ENCODE assay signal across 22 mouse cellular contexts in genomic region chr16:39727586-39727985, GRCm38 (mm10).
DNase-seq lines count a peak whose midpoint lies in the region; ATAC-seq and TF ChIP-seq lines count a peak whose summit lies in the region.
"Had no signal": no experiment of that assay in that cellular context is flagged by ENCODE, and none has a peak within 500 bp of the region (broad histone marks: within the 10 kb centered on the region; RNA-seq: fewer than 3 reads in every experiment).

No protein-coding gene starts in this region.

- DNase-seq in cerebellum, postnatal 14 days, result peak; percentile 18 to 20
- no peak for DNase-seq in cerebellum, adult 8-10 months
- peak; percentile 9 to 13 for DNase-seq in layer of hippocampus, adult 2 months (ENCODE audit: low spot score in 2 of 2)
- DNase-seq in layer of hippocampus, adult 8-10 months (ENCODE audit: low spot score in 2 of 2), result no peak
- peak; percentile 33 to 38 for DNase-seq in right cerebral cortex, postnatal 10 days (ENCODE audit: low spot score in 2 of 2)
- DNase-seq in right cerebral cortex, postnatal 36 days (ENCODE audit: low spot score in 2 of 2), result no peak
- DNase-seq: adrenal gland, postnatal 14 days; cerebellum, adult 11-12 months; gastrocnemius, postnatal 14 days; kidney, adult 9 months; kidney, postnatal 25 days; liver, postnatal 0 days; lung, postnatal 10 days; thymus, postnatal 25 days had no signal

- H3K4me3 ChIP-seq in layer of hippocampus, adult 2 months, result no peak overlapping the region
- H3K4me3 ChIP-seq: heart, embryonic 15.5 days; intestine, embryonic 15.5 days; limb, embryonic 15.5 days; midbrain, embryonic 13.5 days; myocyte; neural tube, embryonic 15.5 days had no signal

- H3K27ac ChIP-seq in layer of hippocampus, adult 2 months, result no peak overlapping the region
- H3K27ac ChIP-seq: heart, embryonic 15.5 days; hindbrain, embryonic 14.5 days; intestine, embryonic 15.5 days; limb, embryonic 15.5 days; midbrain, embryonic 13.5 days; neural tube, embryonic 15.5 days had no signal

- no peak for TF ChIP-seq CTCF in layer of hippocampus, adult 2 months (conservative IDR thresholded peaks at IDR 0.05)

- no peak for ATAC-seq in CD4-positive, CD25-positive, alpha-beta regulatory T cell, adult 4 months
- ATAC-seq: intestine, embryonic 15.5 days; liver, postnatal 0 days; midbrain, embryonic 13.5 days had no signal

Comparison
In these comparisons a context has a peak if more than half of its experiments do, and no peak if none do; other contexts are left out.
1. DNase-seq: peak in cerebellum, postnatal 14 days (2 of 2), layer of hippocampus, adult 2 months (2 of 2) and right cerebral cortex, postnatal 10 days (2 of 2); none in cerebellum, adult 8-10 months (single experiment), layer of hippocampus, adult 8-10 months (0 of 2) and right cerebral cortex, postnatal 36 days (0 of 2).